Mouse (Mus musculus) kidney, postnatal 0 days (tissue): ENCODE data around the gene Ssmem1. TPM values are rescaled to one million over a fixed set of nuclear protein-coding genes. Genes with fewer than 3 reads are reported as not detected.

ENCODE experiments used
- ATAC-seq: fragments of 200-750 bp; cut with Nextera tagmentation; replicated peaks from 2 replicates; pipeline ENCODE4 v1.8.0; 2017; ENCODE audit warnings: low read depth, moderate number of reproducible peaks, moderate TSS enrichment, moderate library complexity; ENCODE audit not compliant: low FRiP score
- DNase-seq: peaks from one replicate; pipeline ENCODE4 v3.0.0-alpha.2; 2016; ENCODE audit warnings: low spot score
- H3K27ac ChIP-seq: fragments of 300-500 bp; sonication (generic); 2 replicates; pipeline ENCODE4 v1.5.1; 2014; ENCODE audit warnings: mild to moderate bottlenecking
- H3K27me3 ChIP-seq: fragments of 300-500 bp; sonication (generic); 2 replicates; pipeline ENCODE4 v1.6.1; 2014; ENCODE audit warnings: low read length, mixed read lengths; ENCODE audit not compliant: insufficient read depth
- H3K36me3 ChIP-seq: fragments of 300-500 bp; sonication (generic); 2 replicates; pipeline ENCODE4 v1.6.1; 2014; ENCODE audit warnings: low read length, mixed read lengths; ENCODE audit not compliant: insufficient read depth
- H3K4me1 ChIP-seq: fragments of 300-500 bp; sonication (generic); replicated peaks from 2 replicates; pipeline ENCODE4 v1.6.1; 2014; ENCODE audit warnings: antibody characterized with exemption, low read length, mixed read lengths; ENCODE audit not compliant: insufficient read depth
- H3K4me2 ChIP-seq: fragments of 300-500 bp; sonication (generic); 2 replicates; pipeline ENCODE4 v1.6.1; 2014; ENCODE audit warnings: mild to moderate bottlenecking, low read length, moderate library complexity, mixed read lengths
- H3K4me3 ChIP-seq: fragments of 300-500 bp; sonication (generic); replicated peaks from 2 replicates; pipeline ENCODE4 v1.5.1; 2014; ENCODE audit warnings: low read depth, low read length
- H3K9ac ChIP-seq: fragments of 300-500 bp; sonication (generic); 2 replicates; pipeline ENCODE4 v1.6.1; 2014; ENCODE audit warnings: low read depth, low read length
- H3K9me3 ChIP-seq: fragments of 300-500 bp; sonication (generic); replicated peaks from 2 replicates; pipeline ENCODE4 v1.6.1; 2016; ENCODE audit warnings: low read length, inconsistent platforms, mixed read lengths
- CTCF ChIP-seq: IDR thresholded peaks from 2 replicates; pipeline ENCODE4 v1.5.1; 2016; ENCODE audit warnings: antibody characterized with exemption, low read depth, mild to moderate bottlenecking, moderate library complexity
- WGBS: fragments of 180-500 bp; shearing (Covaris S2); extraction: QIAGEN DNeasy Blood & Tissue Kit; methylation state at CpG from one replicate; pipeline ENCODE4 v1.1.7; 2014; 5-methylcytosine and 5-hydroxymethylcytosine counted together
- polyA plus RNA-seq: library from polyadenylated mRNA; unstranded; fragments of >200 nt; fragmentation: Nextera tagmentation; extraction: Ambion mirVana; gene quantifications from 2 replicates; pipeline ENCODE4 v1.2.1, GENCODE M21; 2015

Ssmem1 gene
- polyA plus RNA-seq, 1 experiment from 2014 or later, result 0.30 TPM

GRCm38 (mm10) chr6:30538800-30539199 lies 29.2 kb downstream of the Ssmem1 start:
- no peaks in the 10 kb centered on the region for H3K27me3 ChIP-seq
- WGBS, result 60% methylated on average over 5 of the region's 5 CpGs
- no peak for ATAC-seq

GRCm38 (mm10) chr6:30541009-30541799 lies 31.6 kb downstream of the Ssmem1 start, which contains the start of gene Cpa2:
Gene Cpa2 (plus strand): TSS chr6:30541582.
- H3K36me3 ChIP-seq, result no peaks in the 10 kb centered on the region
- 56% methylated on average over 11 of the region's 11 CpGs for WGBS
- no peak within 1 kb of the TSS for H3K27ac ChIP-seq
- no peak for DNase-seq
- H3K9me3 ChIP-seq, result no peaks in the 10 kb centered on the region
- TF ChIP-seq CTCF, result no peak
- H3K27me3 ChIP-seq, result no peaks in the 10 kb centered on the region
- ATAC-seq, result no peak
- no peak within 1 kb of the TSS for H3K9ac ChIP-seq
- H3K4me2 ChIP-seq, result no peak within 1 kb of the TSS
- peaks cover 10% of the 10 kb centered on the region for H3K4me1 ChIP-seq
- H3K4me3 ChIP-seq, result no peak within 1 kb of the TSS

More at GRCm38 (mm10) chr6:30538800-30539199, 29.2 kb downstream of the Ssmem1 start:
- Histone ChIP-seq H3K9me3 (no peaks in the 10 kb centered on the region), H3K9ac (no peak overlapping the region), H3K36me3 (no peaks in the 10 kb centered on the region), H3K4me3 (no peak overlapping the region), H3K4me1 (peaks cover 4% of the 10 kb centered on the region), H3K27ac (peak overlapping the region; percentile 13; the same call in 1 of the 2 replicates), H3K4me2 (no peak overlapping the region)
- no peak for DNase-seq
- no peak for TF ChIP-seq CTCF

GRCm38 (mm10) chr6:30542277-30542676 lies 32.6 kb downstream of the Ssmem1 start:
- 81% methylated on average over 6 of the region's 6 CpGs for WGBS
- Histone ChIP-seq H3K9ac (no peak overlapping the region), H3K4me2 (no peak overlapping the region), H3K27me3 (no peaks in the 10 kb centered on the region), H3K36me3 (no peaks in the 10 kb centered on the region), H3K27ac (no peak overlapping the region), H3K4me1 (peaks cover 15% of the 10 kb centered on the region), H3K9me3 (no peaks in the 10 kb centered on the region), H3K4me3 (no peak overlapping the region)
- no peak for DNase-seq
- TF ChIP-seq CTCF, result no peak
- ATAC-seq, result no peak

GRCm38 (mm10) chr6:30543077-30543476 lies 33.4 kb downstream of the Ssmem1 start:
- ATAC-seq, result no peak
- DNase-seq, result no peak
- no peak for TF ChIP-seq CTCF
- WGBS, result 45% methylated on average over 12 of the region's 12 CpGs
- H3K9me3 ChIP-seq, result no peaks in the 10 kb centered on the region
- no peaks in the 10 kb centered on the region for H3K27me3 ChIP-seq
- no peaks in the 10 kb centered on the region for H3K36me3 ChIP-seq
- H3K4me3 ChIP-seq, result no peak overlapping the region
- peak overlapping the region; percentile 39 for H3K27ac ChIP-seq
- peaks cover 15% of the 10 kb centered on the region for H3K4me1 ChIP-seq
- no peak overlapping the region for H3K4me2 ChIP-seq
- no peak overlapping the region for H3K9ac ChIP-seq

GRCm38 (mm10) chr6:30543851-30544250 lies 34.2 kb downstream of the Ssmem1 start:
- no peak overlapping the region; the same call in 1 of the 2 replicates for H3K27ac ChIP-seq

GRCm38 (mm10) chr6:30545689-30546088 lies 36.0 kb downstream of the Ssmem1 start:
- H3K27me3 ChIP-seq, result no peaks in the 10 kb centered on the region
- WGBS, result 45% methylated on average over 7 of the region's 7 CpGs

More at GRCm38 (mm10) chr6:30543851-30544250, 34.2 kb downstream of the Ssmem1 start:
- no peak for TF ChIP-seq CTCF
- Histone ChIP-seq H3K4me3 (no peak overlapping the region), H3K9ac (no peak overlapping the region), H3K4me1 (peaks cover 15% of the 10 kb centered on the region), H3K27me3 (no peaks in the 10 kb centered on the region), H3K9me3 (no peaks in the 10 kb centered on the region), H3K36me3 (no peaks in the 10 kb centered on the region), H3K4me2 (peak overlapping the region; percentile 31; the same call in 1 of the 2 replicates)
- no peak for DNase-seq
- 16% methylated on average over 8 of the region's 8 CpGs for WGBS
- ATAC-seq, result no peak

More at GRCm38 (mm10) chr6:30545689-30546088, 36.0 kb downstream of the Ssmem1 start:
- Histone ChIP-seq H3K27ac (no peak overlapping the region), H3K4me2 (no peak overlapping the region), H3K4me3 (no peak overlapping the region), H3K36me3 (no peaks in the 10 kb centered on the region), H3K4me1 (peaks cover 21% of the 10 kb centered on the region), H3K9me3 (no peaks in the 10 kb centered on the region), H3K9ac (no peak overlapping the region)
- ATAC-seq (no peak), DNase-seq (no peak)
- no peak for TF ChIP-seq CTCF
